Mouse (Mus musculus) bone marrow macrophage, adult 2 months (primary cell): ENCODE measurements at regions not wholly inside any gene's neighbourhood (a gene's known extent, or its start where the extent isn't known, plus 50 kb on each side); places are given as distances from the start of the nearest gene placed in this dataset.

Experiments
- H3K27ac ChIP-seq: 2 replicates; pipeline ENCODE4 v1.5.1; 2012; ENCODE audit warnings: low read depth, low read length; ENCODE audit not compliant: insufficient read depth
- H3K4me1 ChIP-seq: 2 replicates; pipeline ENCODE4 v1.6.1; 2012; ENCODE audit warnings: low read length; ENCODE audit not compliant: control insufficient read depth, insufficient read depth
- H3K4me3 ChIP-seq: 2 replicates; pipeline ENCODE4 v1.5.1; 2012; ENCODE audit warnings: mild to moderate bottlenecking, low read length, moderate library complexity; ENCODE audit not compliant: insufficient read depth
- CTCF ChIP-seq: IDR thresholded peaks from 2 replicates; pipeline ENCODE4 v1.5.1; 2012; ENCODE audit warnings: low read depth, mild to moderate bottlenecking, low read length, moderate library complexity
- POLR2A ChIP-seq: IDR thresholded peaks from 2 replicates; pipeline ENCODE4 v1.6.1; 2012; ENCODE audit warnings: mild to moderate bottlenecking, low read depth, low read length, borderline replicate concordance

- H3K27ac ChIP-seq = no peak overlapping the region
- no peak overlapping the region for H3K4me3 ChIP-seq
- H3K4me1 ChIP-seq = peaks cover 11% of the 10 kb centered on the region
- TF ChIP-seq POLR2A (no peak), CTCF (no peak)
Measured at GRCm38 (mm10) chr2:17935466-17935865, 61.3 kb downstream of the H2al2a start.

GRCm38 (mm10) chr2:17934610-17935009, 62.1 kb downstream of the H2al2a start:
- no peak overlapping the region for H3K4me3 ChIP-seq
- no peak for TF ChIP-seq CTCF
- TF ChIP-seq POLR2A = no peak

GRCm38 (mm10) chr2:17932932-17933790, 63.6 kb downstream of the H2al2a start:
- Histone ChIP-seq H3K4me3 (no peak overlapping the region), H3K27ac (no peak overlapping the region), H3K4me1 (peaks cover 11% of the 10 kb centered on the region)
- no peak for TF ChIP-seq POLR2A
- no peak for TF ChIP-seq CTCF

More at GRCm38 (mm10) chr2:17934610-17935009, 62.1 kb downstream of the H2al2a start:
- Histone ChIP-seq H3K4me1 (peaks cover 11% of the 10 kb centered on the region), H3K27ac (no peak overlapping the region)

- peaks cover 11% of the 10 kb centered on the region for H3K4me1 ChIP-seq
- no peak overlapping the region for H3K27ac ChIP-seq
- H3K4me3 ChIP-seq = no peak overlapping the region
- TF ChIP-seq CTCF = no peak
- TF ChIP-seq POLR2A = no peak
Measured at GRCm38 (mm10) chr2:17932426-17932931, 64.3 kb downstream of the H2al2a start.

- Histone ChIP-seq H3K4me1 (peaks cover 11% of the 10 kb centered on the region), H3K4me3 (no peak overlapping the region), H3K27ac (no peak overlapping the region)
- TF ChIP-seq CTCF (no peak), POLR2A (no peak)
Measured at GRCm38 (mm10) chr2:17931881-17932280, 64.9 kb downstream of the H2al2a start.

GRCm38 (mm10) chr2:17918861-17919648, 77.7 kb downstream of the H2al2a start:
- Histone ChIP-seq H3K4me3 (no peak overlapping the region), H3K27ac (no peak overlapping the region), H3K4me1 (no peaks in the 10 kb centered on the region)
- TF ChIP-seq CTCF (no peak), POLR2A (no peak)

GRCm38 (mm10) chr2:17917238-17917946, 79.4 kb downstream of the H2al2a start:
- Histone ChIP-seq H3K27ac (no peak overlapping the region), H3K4me1 (0 out of 2 replicates have a peak, but pooled peaks cover 3% of the 10 kb centered on the region), H3K4me3 (no peak overlapping the region)
- TF ChIP-seq CTCF = no peak
- TF ChIP-seq POLR2A = no peak

GRCm38 (mm10) chr2:17902616-17903015, 94.1 kb downstream of the H2al2a start:
- Histone ChIP-seq H3K4me1 (no peaks in the 10 kb centered on the region), H3K27ac (no peak overlapping the region), H3K4me3 (no peak overlapping the region)
- TF ChIP-seq CTCF (no peak), POLR2A (no peak)

- Histone ChIP-seq H3K4me3 (no peak overlapping the region), H3K27ac (no peak overlapping the region), H3K4me1 (no peaks in the 10 kb centered on the region)
- TF ChIP-seq POLR2A (no peak), CTCF (no peak)
Measured at GRCm38 (mm10) chr2:17900202-17900601, 96.6 kb downstream of the H2al2a start.
